Mouse (Mus musculus): ENCODE results near the gene Rad9a.

DNA sequence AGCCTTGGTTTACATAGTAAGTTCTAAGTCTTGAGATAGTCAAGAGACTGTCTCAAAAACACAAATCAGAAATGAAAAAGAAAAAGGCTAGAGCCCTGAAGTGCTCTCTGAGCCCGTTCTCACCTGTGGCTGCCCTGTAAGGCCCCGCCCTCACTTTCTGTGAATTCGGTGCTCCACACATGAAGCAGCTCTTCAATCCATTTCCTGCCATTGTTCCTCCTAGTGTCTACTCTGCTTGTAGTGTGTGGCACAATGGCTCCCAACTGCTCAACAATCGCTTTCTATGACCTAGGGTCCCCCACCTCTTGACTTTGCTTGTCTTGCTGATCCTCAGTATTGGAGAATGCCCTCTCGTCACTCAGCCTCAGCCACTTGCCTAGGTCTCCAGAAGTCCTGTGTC lies 26.0 kb upstream of the Rad9a start:
- TF ChIP-seq CTCF (IDR thresholded peaks at IDR 0.05; ENCODE audit: low read depth) (no peak), EP300 (optimal IDR thresholded peaks at IDR 0.05) (no peak)

Data from stomach, postnatal 0 days (tissue).